Mouse (Mus musculus) neural tube, embryonic 11.5 days (tissue): ENCODE results near the gene Zfp874a. TPM values are rescaled to one million over a fixed set of nuclear protein-coding genes. Genes with fewer than 3 reads are reported as not detected.
"Not testable (repeated sequence)": the region's sequence is repeated elsewhere in the genome, so short reads cannot be mapped to it uniquely, and the experiment has no call there.

ENCODE experiments used
- ATAC-seq: fragments of 200-750 bp; cut with Nextera tagmentation; 2 replicates; pipeline ENCODE4 v1.8.0; 2017; ENCODE audit warnings: moderate number of reproducible peaks, mild to moderate bottlenecking, moderate TSS enrichment, moderate library complexity; ENCODE audit not compliant: insufficient read depth, low FRiP score, low TSS enrichment
- DNase-seq: peaks from one replicate; pipeline ENCODE4 v3.0.0-alpha.2; 2015; ENCODE audit warnings: low spot score
- H3K27ac ChIP-seq: fragments of 300-500 bp; sonication (generic); 2 replicates; pipeline ENCODE4 v1.5.1; 2014; ENCODE audit warnings: low read depth, mild to moderate bottlenecking, low read length
- H3K27me3 ChIP-seq: fragments of 300-500 bp; sonication (generic); 2 replicates; pipeline ENCODE4 v1.6.1; 2014; ENCODE audit warnings: mild to moderate bottlenecking, low read length, mixed read lengths; ENCODE audit not compliant: control insufficient read depth, insufficient read depth
- H3K36me3 ChIP-seq: fragments of 300-500 bp; sonication (generic); 2 replicates; pipeline ENCODE4 v1.6.1; 2014; ENCODE audit warnings: mild to moderate bottlenecking, low read length, moderate library complexity, mixed read lengths; ENCODE audit not compliant: control insufficient read depth, insufficient read depth
- H3K4me1 ChIP-seq: fragments of 300-500 bp; sonication (generic); 2 replicates; pipeline ENCODE4 v1.6.1; 2014; ENCODE audit warnings: low read length, mixed read lengths; ENCODE audit not compliant: control insufficient read depth, insufficient read depth
- H3K4me2 ChIP-seq: fragments of 300-500 bp; sonication (generic); 2 replicates; pipeline ENCODE4 v1.6.1; 2014; ENCODE audit warnings: low read depth, mild to moderate bottlenecking, moderate library complexity
- H3K4me3 ChIP-seq: fragments of 300-500 bp; sonication (generic); 2 replicates; pipeline ENCODE4 v1.5.1; 2014; ENCODE audit warnings: low read depth, low read length
- H3K9ac ChIP-seq: fragments of 300-500 bp; sonication (generic); 2 replicates; pipeline ENCODE4 v1.6.1; 2014; ENCODE audit warnings: mild to moderate bottlenecking, low read length
- H3K9me3 ChIP-seq: fragments of 300-500 bp; sonication (generic); 2 replicates; pipeline ENCODE4 v1.6.1; 2016; ENCODE audit warnings: low read length; ENCODE audit not compliant: control insufficient read depth
- WGBS: fragments of 180-500 bp; shearing (Covaris S2); extraction: QIAGEN DNeasy Blood & Tissue Kit; methylation state at CpG from one replicate; pipeline ENCODE4 v1.1.7; 2014; 5-methylcytosine and 5-hydroxymethylcytosine counted together
- polyA plus RNA-seq: library from polyadenylated mRNA; unstranded; fragments of >200 nt; fragmentation: Nextera tagmentation; extraction: Ambion mirVana; gene quantifications from 2 replicates; pipeline ENCODE4 v1.2.1, GENCODE M21; 2014

Gene Zfp874a
- polyA plus RNA-seq, 1 experiment from 2014 or later, result 7.9 TPM

GRCm38 (mm10) chr13:67415759-67416158 lies 35.7 kb downstream of the Zfp874a start:
- 93% methylated on average over 6 of the region's 6 CpGs for WGBS
- no peak for DNase-seq
- Histone ChIP-seq H3K4me1 (no peaks in the 10 kb centered on the region), H3K36me3 (no peaks in the 10 kb centered on the region), H3K4me3 (no peak overlapping the region), H3K27ac (no peak overlapping the region), H3K27me3 (no peaks in the 10 kb centered on the region), H3K4me2 (no peak overlapping the region), H3K9me3 (no peaks in the 10 kb centered on the region), H3K9ac (no peak overlapping the region)
- ATAC-seq, result no peak

- H3K9me3 ChIP-seq, H3K27ac ChIP-seq, H3K4me2 ChIP-seq, H3K36me3 ChIP-seq, H3K4me1 ChIP-seq, H3K27me3 ChIP-seq, H3K4me3 ChIP-seq, DNase-seq, ATAC-seq, H3K9ac ChIP-seq: not testable (repeated sequence)
- 81% methylated on average over 3 of the region's 3 CpGs for WGBS
Observed at GRCm38 (mm10) chr13:67413634-67414033, 37.8 kb downstream of the Zfp874a start.

DNA sequence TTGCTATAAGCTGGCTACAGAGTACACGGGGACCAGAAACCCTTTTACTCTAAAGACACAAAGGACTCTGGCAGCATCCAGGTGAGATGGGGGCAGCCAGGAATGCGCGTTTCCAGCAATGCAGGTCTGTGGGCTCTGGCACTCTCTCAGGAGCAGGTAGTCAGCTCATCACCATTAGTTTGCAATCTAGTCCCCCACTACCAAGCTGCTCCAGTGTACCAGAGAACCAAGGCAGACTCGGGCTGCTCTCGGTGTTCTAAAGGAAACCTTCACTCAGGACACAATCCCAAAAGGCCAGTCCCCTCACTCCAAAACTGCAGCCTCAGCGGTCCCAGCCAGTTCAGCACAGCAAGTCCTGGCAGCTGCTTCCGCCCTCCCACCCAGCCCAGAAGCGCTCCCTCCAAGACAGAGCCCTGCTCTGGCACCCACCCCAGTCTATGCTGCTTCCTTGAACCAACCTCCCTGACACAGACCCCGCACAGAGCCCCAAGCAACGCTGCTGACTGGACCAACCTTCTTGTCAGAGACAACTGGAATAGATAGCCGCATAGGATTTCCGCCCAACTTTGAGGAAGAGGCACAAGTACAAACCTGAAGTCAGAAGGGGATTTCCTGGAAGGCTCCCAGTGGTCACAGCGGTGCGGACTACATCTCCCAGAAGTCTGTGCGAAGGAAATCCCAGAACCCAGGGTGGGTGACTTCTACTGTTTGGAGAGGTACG lies 52.1 kb downstream of the Zfp874a start, which contains the start of gene Zfp429:
Gene Zfp429 (minus strand): TSS at position 637 of the 721 bp plus-strand sequence.
- 4% methylated on average over 14 of the region's 16 CpGs for WGBS
- DNase-seq (peak; percentile 77), ATAC-seq (peak; percentile 95)
- Histone ChIP-seq H3K4me2 (peak within 1 kb of the TSS; percentile 48), H3K4me3 (peak within 1 kb of the TSS; percentile 43)
- not testable (repeated sequence) for H3K9me3 ChIP-seq, H3K27ac ChIP-seq, H3K9ac ChIP-seq, H3K36me3 ChIP-seq, H3K27me3 ChIP-seq, H3K4me1 ChIP-seq

GRCm38 (mm10) chr13:67376255-67376654 lies 75.2 kb downstream of the Zfp874a start:
- H3K9ac ChIP-seq, DNase-seq, H3K36me3 ChIP-seq, ATAC-seq, H3K27ac ChIP-seq, H3K4me2 ChIP-seq, H3K4me3 ChIP-seq, H3K4me1 ChIP-seq, H3K27me3 ChIP-seq, H3K9me3 ChIP-seq: not testable (repeated sequence)
- 59% methylated on average over 3 of the region's 3 CpGs for WGBS

GRCm38 (mm10) chr13:67375050-67375911 lies 76.1 kb downstream of the Zfp874a start, which contains the start of the genes Gm28041 and Zfp456:
Gene Gm28041 (minus strand): TSS chr13:67375733.
Gene Zfp456 (minus strand): TSS chr13:67375810.
- H3K4me2 ChIP-seq, result peak within 1 kb of the TSS; percentile 39
- H3K9ac ChIP-seq, H3K4me1 ChIP-seq, H3K27ac ChIP-seq, H3K9me3 ChIP-seq, H3K36me3 ChIP-seq, H3K27me3 ChIP-seq: not testable (repeated sequence)
- WGBS, result 15% methylated on average over 14 of the region's 15 CpGs
- peak within 1 kb of the TSS; percentile 32 for H3K4me3 ChIP-seq
- ATAC-seq (peak; percentile 90), DNase-seq (peak; percentile 71)

Other genes starting within 250 kb of the Zfp874a start
- gene Zfp458, start 173.2 kb downstream of the Zfp874a start, polyA plus RNA-seq, result 1.9 and 4.0 TPM in 2 replicates
- 0.19 and 0.58 TPM in 2 replicates for gene Zfp457, start 145.1 kb downstream of the Zfp874a start, polyA plus RNA-seq
- 1.9 and 2.0 TPM in 2 replicates for gene Zfp595, start 119.1 kb downstream of the Zfp874a start, polyA plus RNA-seq
- gene Gm28044, start 91.1 kb downstream of the Zfp874a start, polyA plus RNA-seq, result 0.68 and 1.1 TPM in 2 replicates
- 0.82 and 1.3 TPM in 2 replicates for gene Zfp953, start 91.0 kb downstream of the Zfp874a start, polyA plus RNA-seq
- gene Gm28041, start 75.9 kb downstream of the Zfp874a start, polyA plus RNA-seq, result not detected in 2 replicates
- gene Zfp456, start 75.8 kb downstream of the Zfp874a start, polyA plus RNA-seq, result 0.97 and 1.6 TPM in 2 replicates
- gene Zfp429, start 51.8 kb downstream of the Zfp874a start, polyA plus RNA-seq, result 2.4 and 3.2 TPM in 2 replicates
- gene Zfp459, start 30.2 kb downstream of the Zfp874a start, polyA plus RNA-seq, result 0.22 and 1.2 TPM in 2 replicates
- gene Zfp874b, start 32.6 kb upstream of the Zfp874a start, polyA plus RNA-seq, result 0.81 and 1.6 TPM in 2 replicates
- gene Zfp58, start 48.9 kb upstream of the Zfp874a start, polyA plus RNA-seq, result 15.7 and 17.7 TPM in 2 replicates
- not detected in 2 replicates for gene Gm26965, start 74.5 kb upstream of the Zfp874a start, polyA plus RNA-seq
- gene Zfp87, start 74.6 kb upstream of the Zfp874a start, polyA plus RNA-seq, result 34.2 and 34.3 TPM in 2 replicates
- 15.9 and 21.7 TPM in 2 replicates for gene Zfp748, start 102.2 kb upstream of the Zfp874a start, polyA plus RNA-seq
- gene Zfp729b, start 158.1 kb upstream of the Zfp874a start, polyA plus RNA-seq, result 4.4 and 5.3 TPM in 2 replicates
- not detected in 2 replicates for gene Gm49345, start 186.1 kb upstream of the Zfp874a start, polyA plus RNA-seq
- gene Zfp729a, start 186.2 kb upstream of the Zfp874a start, polyA plus RNA-seq, result 3.2 and 4.0 TPM in 2 replicates
- gene Zfp738, start 235.4 kb upstream of the Zfp874a start, polyA plus RNA-seq, result 12.8 and 13.6 TPM in 2 replicates